Mouse (Mus musculus) brain, embryonic 14.5 days (tissue): ENCODE results near the gene Ubap2l.

ENCODE experiments used
- CTCF ChIP-seq: fragments of 200-500 bp; IDR thresholded peaks from 2 replicates; pipeline ENCODE4 v1.5.1; 2012; ENCODE audit warnings: inconsistent platforms, mild to moderate bottlenecking, moderate library complexity, borderline replicate concordance; ENCODE audit not compliant: insufficient read depth, insufficient read length; ENCODE audit errors: extremely low read depth
- POLR2A ChIP-seq: fragments of 200-500 bp; IDR thresholded peaks from 2 replicates; pipeline ENCODE4 v1.6.1; 2012; ENCODE audit warnings: mild to moderate bottlenecking, inconsistent platforms, borderline replicate concordance; ENCODE audit not compliant: poor library complexity, insufficient read depth, insufficient read length, severe bottlenecking; ENCODE audit errors: extremely low read depth

DNA sequence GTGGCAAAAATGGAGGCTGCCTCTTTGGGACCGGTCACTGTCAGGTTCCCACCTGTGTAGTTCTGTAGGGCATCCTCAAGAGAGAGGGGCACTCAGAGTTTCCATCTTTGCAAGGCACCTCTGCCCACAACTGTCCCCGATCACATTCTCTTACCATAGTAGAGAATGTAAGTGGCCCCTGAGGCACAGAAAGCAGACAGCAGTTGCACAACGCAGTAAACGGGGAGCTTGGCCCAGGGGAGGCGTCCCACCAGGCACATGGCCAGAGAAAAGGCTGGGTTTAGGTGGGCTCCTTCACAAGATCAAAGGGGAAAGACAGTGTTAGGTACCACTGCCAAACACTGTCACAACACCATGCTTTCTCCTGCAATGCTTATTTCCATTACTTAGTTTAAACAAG, 86.5 kb downstream of the Ubap2l start:
- TF ChIP-seq CTCF (no peak), POLR2A (no peak)
